ENCODE assay signal across 8 mouse cellular contexts in the genomic region with DNA sequence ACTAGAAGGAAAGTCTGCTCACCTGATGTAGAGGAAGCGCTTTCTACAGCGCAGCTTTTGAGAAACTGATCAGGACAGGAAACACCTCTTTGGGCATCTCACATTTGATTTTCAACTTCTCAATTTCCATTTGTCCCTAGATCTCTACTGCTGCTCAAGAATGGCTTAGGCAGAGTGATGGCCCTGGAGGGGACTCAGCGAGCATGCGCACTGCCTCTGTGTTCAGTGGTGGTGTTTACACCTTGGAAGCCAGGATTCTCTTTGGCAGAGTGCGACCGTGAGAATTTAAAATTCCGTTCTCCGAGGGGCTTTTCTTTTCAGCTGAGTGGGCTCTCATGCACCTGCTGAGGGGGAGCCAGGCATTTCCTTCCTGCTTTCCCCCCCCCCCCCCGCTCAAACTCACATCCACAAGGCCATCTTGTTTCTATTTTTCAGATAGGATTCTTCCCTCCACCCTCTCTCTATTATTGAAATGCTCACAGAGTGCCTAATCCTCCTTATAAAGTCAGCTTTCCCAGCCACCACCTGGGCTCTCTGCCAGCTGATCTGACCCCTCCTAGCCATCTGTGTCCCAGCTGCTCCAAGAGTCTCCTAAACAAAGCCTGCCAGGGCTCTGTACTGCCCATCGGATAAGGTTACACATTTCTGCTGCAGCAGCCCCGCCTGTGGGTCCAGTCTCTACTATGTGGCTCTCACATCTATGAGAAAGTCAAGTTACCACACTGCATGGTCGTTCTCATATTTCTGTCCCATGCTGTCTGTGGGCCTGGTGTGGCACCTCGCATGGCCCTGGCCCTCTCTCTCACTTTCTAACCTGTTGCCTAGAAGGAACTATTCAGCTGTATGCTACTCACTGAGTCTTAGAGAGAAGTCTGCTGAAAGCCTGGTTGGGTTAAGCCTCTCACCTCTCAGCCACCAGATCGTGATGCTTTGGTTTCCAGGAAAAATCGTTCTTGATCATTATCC.
A peak's percentile ranks its signal among the peaks of the same experiment; 100 is the strongest.
DNase-seq lines count a peak whose midpoint lies in the region; ATAC-seq and TF ChIP-seq lines count a peak whose summit lies in the region.

No protein-coding gene starts in this region.

- peak; percentile 91 for ATAC-seq in heart, embryonic 16.5 days (replicated peaks; ENCODE audit: extremely low read depth, insufficient read depth, low FRiP score)
- peak; percentile 85 for ATAC-seq in neural tube, embryonic 12.5 days (ENCODE audit: low FRiP score, low read depth)

- H3K4me2 ChIP-seq in heart, embryonic 16.5 days (ENCODE audit: low read depth, low read length): peak overlapping the region; percentile 40
- peak overlapping the region; percentile 32 for H3K4me2 ChIP-seq in neural tube, embryonic 12.5 days (replicated peaks)

- no peaks in the 10 kb centered on the region for H3K36me3 ChIP-seq in forebrain, embryonic 10.5 days (replicated peaks)
- no peaks in the 10 kb centered on the region for H3K36me3 ChIP-seq in heart, embryonic 16.5 days (ENCODE audit: control insufficient read depth, insufficient read depth)
- H3K36me3 ChIP-seq in limb, embryonic 10.5 days: no peaks in the 10 kb centered on the region
- no peaks in the 10 kb centered on the region for H3K36me3 ChIP-seq in neural tube, embryonic 12.5 days

- peak overlapping the region; percentile 56 for H3K27ac ChIP-seq in forebrain, embryonic 10.5 days
- H3K27ac ChIP-seq in heart, embryonic 16.5 days (ENCODE audit: low read length): peak overlapping the region; percentile 88
- H3K27ac ChIP-seq in limb, embryonic 10.5 days: peak overlapping the region; percentile 61; the same call in 1 of the 2 replicates
- H3K27ac ChIP-seq in neural tube, embryonic 12.5 days: no peak overlapping the region
- no peak overlapping the region for H3K27ac ChIP-seq in layer of hippocampus, adult 2 months

- peak; percentile 49 to 64 for DNase-seq in lung, adult 18-20 months
- DNase-seq in lung, adult 2 months: no peak
- DNase-seq in forebrain, embryonic 10.5 days (ENCODE audit: extremely low spot score, low spot score): peak; percentile 54
- peak; percentile 84 for DNase-seq in limb, embryonic 10.5 days (ENCODE audit: low spot score)
- no peak for DNase-seq in yolk sac, embryonic 10.5 days (ENCODE audit: low spot score)
- no peak for DNase-seq in layer of hippocampus, adult 2 months (ENCODE audit: low spot score in 2 of 2)

- no peaks in the 10 kb centered on the region for H3K9me3 ChIP-seq in forebrain, embryonic 10.5 days
- no peaks in the 10 kb centered on the region for H3K9me3 ChIP-seq in heart, embryonic 16.5 days (replicated peaks; ENCODE audit: control insufficient read depth, low read length)
- no peaks in the 10 kb centered on the region for H3K9me3 ChIP-seq in limb, embryonic 10.5 days (replicated peaks)
- H3K9me3 ChIP-seq in neural tube, embryonic 12.5 days: no peaks in the 10 kb centered on the region

- no peak for TF ChIP-seq CTCF in lung, adult 2 months (IDR thresholded peaks at IDR 0.05; ENCODE audit: insufficient read depth, low read length)
- no peak for TF ChIP-seq CTCF in layer of hippocampus, adult 2 months (conservative IDR thresholded peaks at IDR 0.05)

- H3K4me1 ChIP-seq in lung, adult 2 months (ENCODE audit: control insufficient read depth, insufficient read depth, low read length): peaks cover 3% of the 10 kb centered on the region; the same call in 1 of the 2 replicates
- peaks cover 37% of the 10 kb centered on the region for H3K4me1 ChIP-seq in forebrain, embryonic 10.5 days
- H3K4me1 ChIP-seq in heart, embryonic 16.5 days (ENCODE audit: control insufficient read depth, insufficient read depth, low read length): peaks cover 20% of the 10 kb centered on the region
- H3K4me1 ChIP-seq in limb, embryonic 10.5 days: peaks cover 26% of the 10 kb centered on the region
- H3K4me1 ChIP-seq in neural tube, embryonic 12.5 days: peaks cover 24% of the 10 kb centered on the region

- no peak for TF ChIP-seq POLR2A in lung, adult 2 months (IDR thresholded peaks at IDR 0.05; ENCODE audit: borderline replicate concordance, extremely low read depth, low read depth, low read length)

- H3K4me3 ChIP-seq in lung, adult 2 months (replicated peaks; ENCODE audit: extremely low read depth, low read depth, low read length): no peak overlapping the region
- no peak overlapping the region for H3K4me3 ChIP-seq in forebrain, embryonic 10.5 days
- no peak overlapping the region for H3K4me3 ChIP-seq in heart, embryonic 16.5 days (ENCODE audit: low read length)
- H3K4me3 ChIP-seq in limb, embryonic 10.5 days: no peak overlapping the region
- no peak overlapping the region for H3K4me3 ChIP-seq in neural tube, embryonic 12.5 days
- no peak overlapping the region for H3K4me3 ChIP-seq in layer of hippocampus, adult 2 months

- no peaks in the 10 kb centered on the region for H3K27me3 ChIP-seq in forebrain, embryonic 10.5 days (ENCODE audit: poor library complexity, severe bottlenecking)
- no peaks in the 10 kb centered on the region for H3K27me3 ChIP-seq in heart, embryonic 16.5 days (ENCODE audit: control insufficient read depth, insufficient read depth, low read length)
- H3K27me3 ChIP-seq in limb, embryonic 10.5 days (ENCODE audit: low read depth, poor library complexity, severe bottlenecking): no peaks in the 10 kb centered on the region
- H3K27me3 ChIP-seq in neural tube, embryonic 12.5 days (replicated peaks): no peaks in the 10 kb centered on the region

- 38% methylated on average over 15 of the region's 15 CpGs for WGBS in lung, adult 2 months
- whole genome bisulfite sequencing in forebrain, embryonic 10.5 days: 55% methylated on average over 14 of the region's 15 CpGs
- WGBS in heart, embryonic 16.5 days: 38% methylated on average over 15 of the region's 15 CpGs
- WGBS in limb, embryonic 10.5 days: 60% methylated on average over 15 of the region's 15 CpGs
- WGBS in neural tube, embryonic 12.5 days: 49% methylated on average over 15 of the region's 15 CpGs

- 0 out of 2 replicates have a peak overlapping the region, but pooled peaks have one; percentile 20 for H3K9ac ChIP-seq in heart, embryonic 16.5 days (ENCODE audit: low read length)
- H3K9ac ChIP-seq in neural tube, embryonic 12.5 days: no peak overlapping the region

Comparison
In these comparisons a context has a peak if more than half of its experiments do, and no peak if none do; other contexts are left out.
1. DNase-seq: peak in lung, adult 18-20 months (2 of 2), forebrain, embryonic 10.5 days (single experiment) and limb, embryonic 10.5 days (single experiment); none in lung, adult 2 months (single experiment), yolk sac, embryonic 10.5 days (single experiment) and layer of hippocampus, adult 2 months (0 of 2).
2. H3K27ac ChIP-seq: peak in forebrain, embryonic 10.5 days (single experiment), heart, embryonic 16.5 days (single experiment) and limb, embryonic 10.5 days (single experiment); none in neural tube, embryonic 12.5 days (single experiment) and layer of hippocampus, adult 2 months (single experiment).